Comparison of ENCODE assay signal across 8 mouse cellular contexts in genomic region chr2:119288270-119288882, GRCm38 (mm10). TPM values are rescaled to one million over a fixed set of nuclear protein-coding genes. Genes with fewer than 3 reads are reported as not detected.
DNase-seq lines count a peak whose midpoint lies in the region; ATAC-seq lines count a peak whose summit lies in the region.

TSS of gene Vps18 (plus strand) at chr2:119288740.

- peaks cover 29% of the 10 kb centered on the region for H3K36me3 ChIP-seq in intestine, embryonic 14.5 days (ENCODE audit: control insufficient read depth, insufficient read depth, low read length)

- peaks cover 10% of the 10 kb centered on the region for H3K4me1 ChIP-seq in intestine, embryonic 14.5 days (replicated peaks; ENCODE audit: control insufficient read depth, insufficient read depth, low read length)

- no peaks in the 10 kb centered on the region for H3K9me3 ChIP-seq in intestine, embryonic 14.5 days (ENCODE audit: control insufficient read depth, low read length)

- DNase-seq in adrenal gland, adult 18-20 months (ENCODE audit: low spot score in 2 of 2): peak; percentile 97 to 98
- DNase-seq in embryo, embryonic 11 days: peak; percentile 98
- peak; percentile 94 for DNase-seq in gastrocnemius, postnatal 25 days
- peak; percentile 99 for DNase-seq in intestine, embryonic 14.5 days (ENCODE audit: low spot score)
- peak; percentile 99 for DNase-seq in left cerebral cortex, postnatal 14 days (ENCODE audit: low spot score in 2 of 2)
- DNase-seq in mesoderm, embryonic 11.5 days (ENCODE audit: low read depth, low spot score): peak; percentile 98
- peak; percentile 97 to 99 for DNase-seq in right cerebral cortex, postnatal 36 days (ENCODE audit: low spot score in 2 of 2)
- peak; percentile 97 for DNase-seq in yolk sac, embryonic 10.5 days (ENCODE audit: low spot score)

- peak; percentile 91 for ATAC-seq in intestine, embryonic 14.5 days (replicated peaks; ENCODE audit: low FRiP score, low TSS enrichment, low read depth)

- H3K9ac ChIP-seq in intestine, embryonic 14.5 days (ENCODE audit: low read length): peak within 1 kb of the TSS; percentile 82

- H3K27ac ChIP-seq in intestine, embryonic 14.5 days (ENCODE audit: low read depth): peak within 1 kb of the TSS; percentile 34; the same call in 1 of the 2 replicates

- H3K27me3 ChIP-seq in intestine, embryonic 14.5 days (replicated peaks; ENCODE audit: control insufficient read depth, insufficient read depth, low read length): no peaks in the 10 kb centered on the region

- H3K4me2 ChIP-seq in intestine, embryonic 14.5 days (ENCODE audit: low read length): peak within 1 kb of the TSS; percentile 56

- WGBS in intestine, embryonic 14.5 days: under 1% methylated on average over 31 of the region's 31 CpGs

- H3K4me3 ChIP-seq in intestine, embryonic 14.5 days (ENCODE audit: low read depth, low read length): peak within 1 kb of the TSS; percentile 87

- intact Hi-C loops in left cerebral cortex, postnatal 14 days (cut with DNase I): loop anchor here (2.0 to 10.0 kb wide), 2 partner anchors 38 to 244 kb away; partner anchors contain the start of gene Knl1

RNA-seq across cellular contexts. Expression of gene Vps18, which starts in this region (rescaled TPM):
- 10 to 100 TPM; 24.0 TPM for total RNA-seq in adrenal gland, adult 18-20 months (2021)
- total RNA-seq in gastrocnemius, postnatal 25 days (2021): 1 to 10 TPM; 7.8 to 8.1 TPM
- 14.1 and 14.8 TPM in 2 replicates for polyA plus RNA-seq in intestine, embryonic 14.5 days (2014; fragmentation: Nextera tagmentation; extraction: Ambion mirVana)
- 10 to 100 TPM; 40.2 to 40.5 TPM for total RNA-seq in left cerebral cortex, postnatal 14 days (2021)

Comparison
In these comparisons a context has a peak if more than half of its experiments do, and no peak if none do; other contexts are left out.
1. Peak in every context shown above with its lines: DNase-seq, ATAC-seq, H3K4me3 ChIP-seq and H3K27ac ChIP-seq.